Mouse (Mus musculus) MEL (cell line): ENCODE results near the gene Trpt1. TPM values are rescaled to one million over a fixed set of nuclear protein-coding genes. Genes with fewer than 3 reads are reported as not detected.
A peak's percentile ranks its signal among the peaks of the same experiment; 100 is the strongest.
"Not testable (repeated sequence)": the region's sequence is repeated elsewhere in the genome, so short reads cannot be mapped to it uniquely, and the experiment has no call there.

Experiments
- DNase-seq: peaks from one replicate; pipeline ENCODE4 v3.0.0; 2011; ENCODE audit warnings: low read depth, low spot score
- H3K27ac ChIP-seq: 2 replicates; pipeline ENCODE4 v1.5.1; 2012; ENCODE audit warnings: low read depth, mild to moderate bottlenecking, control low read depth, low read length, moderate library complexity; ENCODE audit not compliant: control insufficient read depth
- H3K27me3 ChIP-seq, 2 experiments: fragments of 150-350 bp in 1 of 2; sonication (generic) in 1 of 2; 2 replicates each; pipeline ENCODE4 v1.6.1; 2012; ENCODE audit warnings: low read length in 2 of 2, mild to moderate bottlenecking in 2 of 2, improper control_type of control experiment in 1 of 2, moderate library complexity in 1 of 2; ENCODE audit not compliant: insufficient read depth in 2 of 2, control insufficient read depth in 1 of 2
- H3K36me3 ChIP-seq, 2 experiments: 2 replicates each; pipeline ENCODE4 v1.6.1; 2012 to 2014; ENCODE audit warnings: low read length in 2 of 2, improper control_type of control experiment in 1 of 2, inconsistent platforms in 1 of 2, mild to moderate bottlenecking in 1 of 2; ENCODE audit not compliant: insufficient read depth in 2 of 2, control insufficient read depth in 1 of 2
- H3K4me1 ChIP-seq, 2 experiments: fragments of 150-350 bp in 1 of 2; sonication (generic) in 1 of 2; 2 replicates each; pipeline ENCODE4 v1.6.1; 2012; ENCODE audit warnings: low read length in 2 of 2, improper control_type of control experiment in 1 of 2, mild to moderate bottlenecking in 1 of 2; ENCODE audit not compliant: insufficient read depth in 2 of 2, control insufficient read depth in 1 of 2
- H3K4me3 ChIP-seq, 2 experiments: fragments of 150-350 bp in 1 of 2; sonication (generic) in 1 of 2; 2 replicates each; pipeline ENCODE4 v1.5.1; 2012; ENCODE audit warnings: low read depth in 2 of 2, low read length in 2 of 2, mild to moderate bottlenecking in 2 of 2, moderate library complexity in 2 of 2, control low read depth in 1 of 2, improper control_type of control experiment in 1 of 2; ENCODE audit not compliant: control insufficient read depth in 1 of 2, insufficient read depth in 1 of 2
- H3K79me2 ChIP-seq: 2 replicates; pipeline ENCODE4 v1.6.1; 2012; ENCODE audit warnings: mild to moderate bottlenecking, low read length, moderate library complexity; ENCODE audit not compliant: control insufficient read depth, poor library complexity, insufficient read depth
- H3K9ac ChIP-seq: 2 replicates; pipeline ENCODE4 v1.6.1; 2012; ENCODE audit warnings: low read depth, mild to moderate bottlenecking, control low read depth, low read length, moderate library complexity; ENCODE audit not compliant: control insufficient read depth, poor library complexity, severe bottlenecking
- H3K9me3 ChIP-seq: fragments of 150-350 bp; sonication (generic); replicated peaks from 2 replicates; pipeline ENCODE4 v1.6.1; 2012; ENCODE audit warnings: mild to moderate bottlenecking, low read length, improper control_type of control experiment, moderate library complexity; ENCODE audit not compliant: insufficient read depth
- BHLHE40 ChIP-seq: IDR thresholded peaks from 2 replicates; pipeline ENCODE4 v1.6.1; 2012; ENCODE audit warnings: low read depth, mild to moderate bottlenecking, inconsistent platforms, low read length, improper control_type of control experiment, borderline replicate concordance
- CHD2 ChIP-seq: IDR thresholded peaks from 2 replicates; pipeline ENCODE4 v1.6.1; 2011; ENCODE audit warnings: low read length, improper control_type of control experiment
- CTCF ChIP-seq, 3 experiments: IDR thresholded peaks in 2 of 3; conservative IDR thresholded peaks in 1 of 3; 2 replicates each; pipeline ENCODE4 v1.5.1; 2011 to 2012; ENCODE audit warnings: low read length in 3 of 3, low read depth in 2 of 3, mild to moderate bottlenecking in 2 of 3, improper control_type of control experiment in 1 of 3, inconsistent platforms in 1 of 3, mixed read lengths in 1 of 3, moderate library complexity in 1 of 3; ENCODE audit not compliant: control insufficient read depth in 1 of 3, insufficient read depth in 1 of 3, poor library complexity in 1 of 3, severe bottlenecking in 1 of 3
- EP300 ChIP-seq, 2 experiments: IDR thresholded peaks; 2 replicates each; pipeline ENCODE4 v1.6.1; 2011; ENCODE audit warnings: improper control_type of control experiment in 2 of 2, low read length in 2 of 2, low read depth in 1 of 2, mild to moderate bottlenecking in 1 of 2
- GATA1 ChIP-seq: IDR thresholded peaks from 2 replicates; pipeline ENCODE4 v1.6.1; 2011; ENCODE audit warnings: low read depth, low read length, improper control_type of control experiment
- HCFC1 ChIP-seq: IDR thresholded peaks from 2 replicates; pipeline ENCODE4 v1.6.1; 2012; ENCODE audit warnings: low read depth, mild to moderate bottlenecking, inconsistent platforms, low read length, improper control_type of control experiment, moderate library complexity
- JUND ChIP-seq: IDR thresholded peaks from 2 replicates; pipeline ENCODE4 v1.6.1; 2011; ENCODE audit warnings: low read depth, mild to moderate bottlenecking, improper control_type of control experiment, low read length
- KAT2A ChIP-seq: conservative IDR thresholded peaks from 2 replicates; pipeline ENCODE4 v1.6.1; 2012; ENCODE audit warnings: low read depth, low read length, improper control_type of control experiment, inconsistent platforms
- MAFK ChIP-seq: IDR thresholded peaks from 2 replicates; pipeline ENCODE4 v1.6.1; 2011; ENCODE audit warnings: low read depth, mild to moderate bottlenecking, low read length, improper control_type of control experiment, borderline replicate concordance
- MAX ChIP-seq: IDR thresholded peaks from 2 replicates; pipeline ENCODE4 v1.6.1; 2011; ENCODE audit warnings: low read length, improper control_type of control experiment
- MAZ ChIP-seq: IDR thresholded peaks from 2 replicates; pipeline ENCODE4 v1.6.1; 2012; ENCODE audit warnings: low read depth, mild to moderate bottlenecking, inconsistent platforms, low read length, improper control_type of control experiment
- MXI1 ChIP-seq: IDR thresholded peaks from 2 replicates; pipeline ENCODE4 v1.6.1; 2011; ENCODE audit warnings: mild to moderate bottlenecking, low read depth, low read length, improper control_type of control experiment
- MYB ChIP-seq: IDR thresholded peaks from 2 replicates; pipeline ENCODE4 v1.6.1; 2011; ENCODE audit warnings: mild to moderate bottlenecking, low read depth, low read length, improper control_type of control experiment
- NELFE ChIP-seq: IDR thresholded peaks from 2 replicates; pipeline ENCODE4 v1.6.1; 2011; ENCODE audit warnings: low read depth, low read length, improper control_type of control experiment
- POLR2A ChIP-seq, 2 experiments: IDR thresholded peaks; 2 replicates each; pipeline ENCODE4 v1.6.1; 2011 to 2012; ENCODE audit warnings: low read length in 2 of 2, mild to moderate bottlenecking in 2 of 2, control low read depth in 1 of 2, improper control_type of control experiment in 1 of 2, low read depth in 1 of 2, moderate library complexity in 1 of 2; ENCODE audit not compliant: control insufficient read depth in 1 of 2, insufficient read depth in 1 of 2, poor library complexity in 1 of 2
- POLR2AphosphoS5 ChIP-seq: IDR thresholded peaks from 2 replicates; pipeline ENCODE4 v1.6.1; 2012; ENCODE audit warnings: low read depth, borderline replicate concordance, mild to moderate bottlenecking, inconsistent platforms, low read length, moderate library complexity, mixed read lengths
- RAD21 ChIP-seq: IDR thresholded peaks from 2 replicates; pipeline ENCODE4 v1.6.1; 2011; ENCODE audit warnings: mild to moderate bottlenecking, low read depth, low read length, improper control_type of control experiment
- SIN3A ChIP-seq: IDR thresholded peaks from 2 replicates; pipeline ENCODE4 v1.6.1; 2012; ENCODE audit warnings: low read length, improper control_type of control experiment, inconsistent platforms
- SMC3 ChIP-seq: IDR thresholded peaks from 2 replicates; pipeline ENCODE4 v1.6.1; 2011; ENCODE audit warnings: low read depth, low read length, improper control_type of control experiment
- TAL1 ChIP-seq: IDR thresholded peaks from 2 replicates; pipeline ENCODE4 v1.6.1; 2012; ENCODE audit warnings: mild to moderate bottlenecking, inconsistent platforms, low read length, moderate library complexity, mixed read lengths
- USF1 ChIP-seq: IDR thresholded peaks from 2 replicates; pipeline ENCODE4 v1.6.1; 2014; ENCODE audit warnings: low read depth, mild to moderate bottlenecking, inconsistent platforms, low read length, improper control_type of control experiment, moderate library complexity
- USF2 ChIP-seq, 2 experiments: IDR thresholded peaks; 2 replicates each; pipeline ENCODE4 v1.6.1; 2011 to 2012; ENCODE audit warnings: improper control_type of control experiment in 2 of 2, low read length in 2 of 2, borderline replicate concordance in 1 of 2, inconsistent platforms in 1 of 2, low read depth in 1 of 2, mild to moderate bottlenecking in 1 of 2; ENCODE audit not compliant: insufficient read depth in 1 of 2
- ZKSCAN1 ChIP-seq: IDR thresholded peaks from 2 replicates; pipeline ENCODE4 v1.6.1; 2012; ENCODE audit warnings: low read depth, mild to moderate bottlenecking, inconsistent platforms, low read length, improper control_type of control experiment, moderate library complexity
- ZNF384 ChIP-seq: IDR thresholded peaks from 2 replicates; pipeline ENCODE4 v1.6.1; 2012; ENCODE audit warnings: low read depth, mild to moderate bottlenecking, inconsistent platforms, low read length, improper control_type of control experiment
- polyA plus RNA-seq, 2 experiments: library from polyadenylated mRNA; stranded (reverse) in 1 of 2; unstranded in 1 of 2; fragments of >175 nt in 1 of 2; fragments of >200 nt in 1 of 2; gene quantifications; 2 replicates each; pipeline versions ENCODE4 v1.2.1 to v1.2.4; 2012; ENCODE audit warnings: low replicate concordance in 2 of 2, low read depth in 1 of 2; ENCODE audit not compliant: insufficient read length in 2 of 2, insufficient read depth in 1 of 2, missing spikeins in 1 of 2
- total RNA-seq: library from RNA; depleted of rRNA; stranded (reverse); fragments of 300-350 nt; gene quantifications from 2 replicates; pipeline ENCODE4 v1.2.3, GENCODE M21; 2012

Trpt1 gene
- total and polyA plus RNA-seq, 3 experiments = 1.8 to 2.3 TPM; not detected in 1

DNA sequence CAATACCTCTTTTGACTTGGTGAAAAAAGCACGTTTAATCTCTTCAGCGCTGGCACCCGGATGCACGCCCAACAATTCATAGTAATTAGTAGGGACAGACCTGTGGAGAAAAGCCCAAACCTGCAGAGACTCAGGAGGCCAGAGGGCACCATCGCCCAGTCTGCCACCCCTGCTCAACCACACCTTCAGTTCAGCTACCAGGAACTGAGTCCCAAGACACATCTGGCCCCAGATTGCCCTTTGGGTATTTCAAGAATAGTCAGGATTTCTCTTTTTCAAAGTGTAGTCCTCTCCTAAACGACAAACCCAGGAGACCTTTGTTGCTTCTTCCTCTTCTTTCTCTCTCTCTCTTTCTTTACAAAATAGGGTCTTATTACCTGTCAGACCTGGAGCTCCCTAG is 5.2 kb upstream of the Trpt1 start:
- Histone ChIP-seq H3K27me3 (no peaks in the 10 kb centered on the region), H3K9ac (no peak overlapping the region), H3K36me3 (peaks cover 0 to 7% of the 10 kb centered on the region in 2 experiments; a peak in 2 of 4 replicates), H3K9me3 (no peaks in the 10 kb centered on the region), H3K4me1 (peaks cover 12 to 32% of the 10 kb centered on the region in 2 experiments), H3K4me3 (no peak overlapping the region), H3K79me2 (peaks cover 9% of the 10 kb centered on the region; the same call in 1 of the 2 replicates), H3K27ac (no peak overlapping the region)
- DNase-seq = no peak
- TF ChIP-seq ZKSCAN1 (no peak), BHLHE40 (no peak), POLR2A (IDR thresholded peaks at IDR 0.05; ENCODE audit: control insufficient read depth in 1 of 2, insufficient read depth in 1 of 2, low read depth in 1 of 2, low read length in 2 of 2, poor library complexity in 1 of 2) (no peak), POLR2AphosphoS5 (no peak), HCFC1 (no peak), NELFE (no peak), MXI1 (no peak), USF1 (no peak), MYB (no peak), GATA1 (no peak), SIN3A (no peak), CHD2 (no peak), MAX (no peak)

DNA sequence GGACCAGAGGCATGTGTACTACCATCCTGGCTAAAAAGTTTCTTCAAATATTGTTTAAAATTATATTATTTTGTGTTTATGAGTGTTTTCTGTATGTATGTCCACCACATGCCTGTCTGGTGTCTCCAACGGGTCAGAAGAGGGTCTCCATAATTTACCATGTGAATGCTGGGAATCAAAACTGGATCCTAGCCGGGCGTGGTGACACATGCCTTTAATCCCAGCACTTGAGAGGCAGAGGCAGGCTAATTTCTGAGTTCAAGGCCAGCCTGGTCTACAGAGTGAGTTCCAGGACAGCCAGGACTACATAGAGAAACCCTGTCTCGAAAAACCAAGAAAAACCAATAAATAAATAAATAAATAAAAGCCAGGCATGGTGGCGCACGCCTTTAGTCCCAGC is 4.8 kb upstream of the Trpt1 start:
- H3K79me2 ChIP-seq, H3K27ac ChIP-seq, H3K4me3 ChIP-seq, H3K36me3 ChIP-seq, DNase-seq, H3K9ac ChIP-seq, H3K27me3 ChIP-seq, H3K9me3 ChIP-seq: not testable (repeated sequence)
- H3K4me1 ChIP-seq = peaks cover 12 to 30% of the 10 kb centered on the region in 2 experiments

DNA sequence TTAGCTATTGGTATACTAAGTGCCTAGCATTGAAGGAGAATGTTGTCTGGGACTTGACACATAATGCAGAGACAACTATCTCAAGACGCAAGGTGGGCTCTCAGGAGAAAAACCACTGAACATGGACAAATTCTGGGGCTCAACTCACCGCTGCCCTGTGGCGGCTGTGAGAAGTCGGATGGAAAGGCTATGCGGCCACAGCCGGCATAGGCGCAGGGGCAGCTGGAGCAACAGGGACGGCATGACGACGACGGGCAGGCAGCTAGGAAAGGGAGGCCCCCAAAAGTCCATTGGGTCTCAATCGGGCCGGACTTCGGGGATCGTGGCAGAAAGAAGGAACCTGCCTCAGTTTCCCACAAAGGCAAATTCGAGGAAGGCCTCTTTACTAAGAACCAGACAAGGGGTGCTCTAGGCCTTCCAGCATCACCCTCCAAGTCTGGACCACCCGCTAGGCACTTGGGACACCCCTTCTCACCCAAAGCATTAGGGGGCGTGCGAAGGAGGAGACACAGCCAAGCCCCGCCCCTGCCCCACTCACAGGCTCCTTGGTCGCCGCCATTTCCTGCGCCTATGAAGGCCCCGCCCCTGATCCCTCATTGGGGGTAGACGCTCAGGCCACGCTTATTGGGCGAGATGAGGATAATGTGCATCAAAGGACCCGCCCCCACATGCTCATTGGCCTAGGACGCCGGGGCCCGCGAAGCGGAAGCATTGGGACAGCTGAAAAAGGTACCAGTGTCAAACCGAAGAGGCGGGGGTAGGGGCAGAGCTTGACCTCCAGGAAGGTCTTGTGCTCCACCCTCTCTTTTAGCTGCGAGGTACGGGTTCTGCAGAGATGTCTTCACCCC is 3.7 kb upstream of the Trpt1 start, which contains the start of gene Dnajc4:
Gene Dnajc4, minus strand, starts transcription at position 562 of the 848 bp plus-strand sequence.
- H3K4me1 ChIP-seq = peaks cover 7 to 28% of the 10 kb centered on the region in 2 experiments; a peak in 3 of 4 replicates
- peak; percentile 99 for DNase-seq
- no peaks in the 10 kb centered on the region for H3K27me3 ChIP-seq
- H3K4me3 ChIP-seq = peak within 1 kb of the TSS; percentile 75 to 97
- 0 out of 4 replicates have a peak, but pooled peaks cover 0 to 2% of the 10 kb centered on the region in 2 experiments for H3K36me3 ChIP-seq
- H3K9ac ChIP-seq = peak within 1 kb of the TSS; percentile 80
- H3K27ac ChIP-seq = peak within 1 kb of the TSS; percentile 25
- H3K79me2 ChIP-seq = peaks cover 5% of the 10 kb centered on the region; the same call in 1 of the 2 replicates
- no peaks in the 10 kb centered on the region for H3K9me3 ChIP-seq
- TF ChIP-seq JUND (no peak), MAZ (no peak; the same call in 1 of the 2 replicates), POLR2A (IDR thresholded peaks at IDR 0.05; ENCODE audit: control insufficient read depth in 1 of 2, insufficient read depth in 1 of 2, low read depth in 1 of 2, low read length in 2 of 2, poor library complexity in 1 of 2) (peak; percentile 20 to 81; a peak in 2 of 4 replicates), EP300 (IDR thresholded peaks at IDR 0.05; ENCODE audit: low read depth in 1 of 2, low read length in 2 of 2) (no peak), HCFC1 (peak; percentile 79), BHLHE40 (no peak), SMC3 (no peak), CTCF (IDR thresholded peaks at IDR 0.05 in 2 of 3, conservative IDR thresholded peaks at IDR 0.05 in 1 of 3; ENCODE audit: control insufficient read depth in 1 of 3, insufficient read depth in 1 of 3, low read depth in 2 of 3, low read length in 3 of 3, poor library complexity in 1 of 3, severe bottlenecking in 1 of 3) (peak in 1 of 3 experiments; percentile 3; a peak in 1 of 6 replicates), ZNF384 (no peak), TAL1 (no peak), MAFK (no peak), KAT2A (peak; percentile 39; the same call in 1 of the 2 replicates), USF2 (IDR thresholded peaks at IDR 0.05; ENCODE audit: borderline replicate concordance in 1 of 2, insufficient read depth in 1 of 2, low read depth in 1 of 2, low read length in 2 of 2) (no peak), GATA1 (no peak), RAD21 (no peak)
